Mouse (Mus musculus): ENCODE data around the gene Auts2. TPM values are rescaled to one million over a fixed set of nuclear protein-coding genes. Genes with fewer than 3 reads are reported as not detected.

Auts2 gene
- polyA plus RNA-seq, 1 experiment from 2014 or later = 47.7 TPM

- H3K9ac ChIP-seq (replicated peaks; ENCODE audit: low read depth, low read length) = no peak overlapping the region
- no peak for ATAC-seq (ENCODE audit: insufficient number of reproducible peaks, insufficient read depth, low FRiP score, low read depth)
- no peaks in the 10 kb centered on the region for H3K27me3 ChIP-seq (ENCODE audit: control insufficient read depth, insufficient read depth, low read length)
- H3K4me3 ChIP-seq (ENCODE audit: low read depth, low read length) = no peak overlapping the region
- no peaks in the 10 kb centered on the region for H3K36me3 ChIP-seq (ENCODE audit: control insufficient read depth, insufficient read depth, low read length)
- no peaks in the 10 kb centered on the region for H3K9me3 ChIP-seq (ENCODE audit: control insufficient read depth, low read depth, low read length)
- H3K27ac ChIP-seq (ENCODE audit: low read length) = no peak overlapping the region
- H3K4me1 ChIP-seq (ENCODE audit: control insufficient read depth, insufficient read depth, low read length) = peaks cover 8% of the 10 kb centered on the region; the same call in 1 of the 2 replicates
- H3K4me2 ChIP-seq (replicated peaks; ENCODE audit: low read depth, low read length) = no peak overlapping the region
- WGBS = 47% methylated on average over 7 of the region's 7 CpGs
These were observed 729.8 kb downstream of the Auts2 start for GRCm38 (mm10) chr5:131813331-131813781.

GRCm38 (mm10) chr5:131812483-131813063, 730.6 kb downstream of the Auts2 start:
- no peak for ATAC-seq (ENCODE audit: insufficient number of reproducible peaks, insufficient read depth, low FRiP score, low read depth)
- H3K9me3 ChIP-seq (ENCODE audit: control insufficient read depth, low read depth, low read length) = no peaks in the 10 kb centered on the region
- H3K27ac ChIP-seq (ENCODE audit: low read length) = no peak overlapping the region
- peaks cover 8% of the 10 kb centered on the region; the same call in 1 of the 2 replicates for H3K4me1 ChIP-seq (ENCODE audit: control insufficient read depth, insufficient read depth, low read length)
- no peaks in the 10 kb centered on the region for H3K36me3 ChIP-seq (ENCODE audit: control insufficient read depth, insufficient read depth, low read length)
- no peaks in the 10 kb centered on the region for H3K27me3 ChIP-seq (ENCODE audit: control insufficient read depth, insufficient read depth, low read length)
- H3K4me2 ChIP-seq (replicated peaks; ENCODE audit: low read depth, low read length) = no peak overlapping the region
- no peak overlapping the region for H3K9ac ChIP-seq (replicated peaks; ENCODE audit: low read depth, low read length)
- 79% methylated on average over 10 of the region's 10 CpGs for WGBS
- no peak overlapping the region for H3K4me3 ChIP-seq (ENCODE audit: low read depth, low read length)

- no peak for ATAC-seq (ENCODE audit: insufficient number of reproducible peaks, insufficient read depth, low FRiP score, low read depth)
- no peak overlapping the region for H3K4me2 ChIP-seq (replicated peaks; ENCODE audit: low read depth, low read length)
- H3K27me3 ChIP-seq (ENCODE audit: control insufficient read depth, insufficient read depth, low read length) = no peaks in the 10 kb centered on the region
- H3K4me3 ChIP-seq (ENCODE audit: low read depth, low read length) = no peak overlapping the region
- H3K9me3 ChIP-seq (ENCODE audit: control insufficient read depth, low read depth, low read length) = no peaks in the 10 kb centered on the region
- H3K27ac ChIP-seq (ENCODE audit: low read length) = no peak overlapping the region
- 86% methylated on average over 2 of the region's 2 CpGs for WGBS
- H3K36me3 ChIP-seq (ENCODE audit: control insufficient read depth, insufficient read depth, low read length) = no peaks in the 10 kb centered on the region
- no peaks in the 10 kb centered on the region for H3K4me1 ChIP-seq (ENCODE audit: control insufficient read depth, insufficient read depth, low read length)
- no peak overlapping the region for H3K9ac ChIP-seq (replicated peaks; ENCODE audit: low read depth, low read length)
These were observed 736.8 kb downstream of the Auts2 start for GRCm38 (mm10) chr5:131806350-131806749.

GRCm38 (mm10) chr5:131805277-131805676, 737.9 kb downstream of the Auts2 start:
- WGBS = 75% methylated on average over 4 of the region's 4 CpGs
- no peaks in the 10 kb centered on the region for H3K9me3 ChIP-seq (ENCODE audit: control insufficient read depth, low read depth, low read length)
- H3K4me1 ChIP-seq (ENCODE audit: control insufficient read depth, insufficient read depth, low read length) = no peaks in the 10 kb centered on the region
- no peak overlapping the region for H3K27ac ChIP-seq (ENCODE audit: low read length)
- H3K36me3 ChIP-seq (ENCODE audit: control insufficient read depth, insufficient read depth, low read length) = no peaks in the 10 kb centered on the region
- H3K9ac ChIP-seq (replicated peaks; ENCODE audit: low read depth, low read length) = no peak overlapping the region
- ATAC-seq (ENCODE audit: insufficient number of reproducible peaks, insufficient read depth, low FRiP score, low read depth) = no peak
- H3K27me3 ChIP-seq (ENCODE audit: control insufficient read depth, insufficient read depth, low read length) = no peaks in the 10 kb centered on the region
- H3K4me2 ChIP-seq (replicated peaks; ENCODE audit: low read depth, low read length) = no peak overlapping the region
- H3K4me3 ChIP-seq (ENCODE audit: low read depth, low read length) = no peak overlapping the region

- WGBS = 70% methylated on average over 10 of the region's 10 CpGs
- Histone ChIP-seq H3K36me3 (ENCODE audit: control insufficient read depth, insufficient read depth, low read length) (no peaks in the 10 kb centered on the region), H3K9ac (replicated peaks; ENCODE audit: low read depth, low read length) (no peak overlapping the region), H3K4me3 (ENCODE audit: low read depth, low read length) (no peak overlapping the region), H3K9me3 (ENCODE audit: control insufficient read depth, low read depth, low read length) (no peaks in the 10 kb centered on the region), H3K4me1 (ENCODE audit: control insufficient read depth, insufficient read depth, low read length) (no peaks in the 10 kb centered on the region), H3K27ac (ENCODE audit: low read length) (no peak overlapping the region), H3K4me2 (replicated peaks; ENCODE audit: low read depth, low read length) (no peak overlapping the region), H3K27me3 (ENCODE audit: control insufficient read depth, insufficient read depth, low read length) (no peaks in the 10 kb centered on the region)
- no peak for ATAC-seq (ENCODE audit: insufficient number of reproducible peaks, insufficient read depth, low FRiP score, low read depth)
These were observed 739.5 kb downstream of the Auts2 start for GRCm38 (mm10) chr5:131803609-131804008.

GRCm38 (mm10) chr5:131802340-131803036, 740.7 kb downstream of the Auts2 start:
- WGBS = 44% methylated on average over 6 of the region's 6 CpGs
- H3K9me3 ChIP-seq (ENCODE audit: control insufficient read depth, low read depth, low read length) = no peaks in the 10 kb centered on the region
- no peak overlapping the region for H3K9ac ChIP-seq (replicated peaks; ENCODE audit: low read depth, low read length)
- H3K4me3 ChIP-seq (ENCODE audit: low read depth, low read length) = no peak overlapping the region
- no peaks in the 10 kb centered on the region for H3K27me3 ChIP-seq (ENCODE audit: control insufficient read depth, insufficient read depth, low read length)
- H3K27ac ChIP-seq (ENCODE audit: low read length) = no peak overlapping the region
- H3K36me3 ChIP-seq (ENCODE audit: control insufficient read depth, insufficient read depth, low read length) = no peaks in the 10 kb centered on the region
- no peak for ATAC-seq (ENCODE audit: insufficient number of reproducible peaks, insufficient read depth, low FRiP score, low read depth)
- no peaks in the 10 kb centered on the region for H3K4me1 ChIP-seq (ENCODE audit: control insufficient read depth, insufficient read depth, low read length)
- no peak overlapping the region for H3K4me2 ChIP-seq (replicated peaks; ENCODE audit: low read depth, low read length)

GRCm38 (mm10) chr5:131801924-131802323, 741.2 kb downstream of the Auts2 start:
- no peaks in the 10 kb centered on the region for H3K9me3 ChIP-seq (ENCODE audit: control insufficient read depth, low read depth, low read length)
- ATAC-seq (ENCODE audit: insufficient number of reproducible peaks, insufficient read depth, low FRiP score, low read depth) = no peak
- WGBS = 64% methylated on average over 6 of the region's 6 CpGs
- H3K4me3 ChIP-seq (ENCODE audit: low read depth, low read length) = no peak overlapping the region
- no peaks in the 10 kb centered on the region for H3K4me1 ChIP-seq (ENCODE audit: control insufficient read depth, insufficient read depth, low read length)
- H3K27ac ChIP-seq (ENCODE audit: low read length) = no peak overlapping the region
- no peak overlapping the region for H3K9ac ChIP-seq (replicated peaks; ENCODE audit: low read depth, low read length)
- no peaks in the 10 kb centered on the region for H3K27me3 ChIP-seq (ENCODE audit: control insufficient read depth, insufficient read depth, low read length)
- no peak overlapping the region for H3K4me2 ChIP-seq (replicated peaks; ENCODE audit: low read depth, low read length)
- no peaks in the 10 kb centered on the region for H3K36me3 ChIP-seq (ENCODE audit: control insufficient read depth, insufficient read depth, low read length)

GRCm38 (mm10) chr5:131798373-131798772, 744.8 kb downstream of the Auts2 start:
- Histone ChIP-seq H3K9ac (replicated peaks; ENCODE audit: low read depth, low read length) (no peak overlapping the region), H3K36me3 (ENCODE audit: control insufficient read depth, insufficient read depth, low read length) (no peaks in the 10 kb centered on the region), H3K4me2 (replicated peaks; ENCODE audit: low read depth, low read length) (no peak overlapping the region), H3K27me3 (ENCODE audit: control insufficient read depth, insufficient read depth, low read length) (no peaks in the 10 kb centered on the region), H3K4me1 (ENCODE audit: control insufficient read depth, insufficient read depth, low read length) (no peaks in the 10 kb centered on the region), H3K9me3 (ENCODE audit: control insufficient read depth, low read depth, low read length) (no peaks in the 10 kb centered on the region), H3K4me3 (ENCODE audit: low read depth, low read length) (no peak overlapping the region), H3K27ac (ENCODE audit: low read length) (no peak overlapping the region)
- 80% methylated on average over 5 of the region's 5 CpGs for WGBS
- ATAC-seq (ENCODE audit: insufficient number of reproducible peaks, insufficient read depth, low FRiP score, low read depth) = no peak

All from stomach, embryonic 14.5 days (tissue).